Mouse (Mus musculus): ENCODE results near the gene Dlg2.

Gene Dlg2

GRCm38 (mm10) chr7:92439503-92440487 is 1963.3 kb downstream of the Dlg2 start:
- DNase-seq: no peak

GRCm38 (mm10) chr7:92441611-92442010 is 1965.1 kb downstream of the Dlg2 start:
- no peak for DNase-seq

- no peak for DNase-seq
Observed at GRCm38 (mm10) chr7:92442082-92442481, 1965.6 kb downstream of the Dlg2 start.

- no peak for DNase-seq
Observed at GRCm38 (mm10) chr7:92447938-92448337, 1971.5 kb downstream of the Dlg2 start.

- no peak for DNase-seq
Observed at GRCm38 (mm10) chr7:92448782-92449575, 1972.5 kb downstream of the Dlg2 start.

- DNase-seq: no peak
Observed at GRCm38 (mm10) chr7:92454176-92454575, 1977.7 kb downstream of the Dlg2 start.

- DNase-seq: no peak
Observed at GRCm38 (mm10) chr7:92455927-92456326, 1979.5 kb downstream of the Dlg2 start.

GRCm38 (mm10) chr7:92457791-92458190 is 1981.3 kb downstream of the Dlg2 start:
- no peak for DNase-seq

- DNase-seq: no peak
Observed at GRCm38 (mm10) chr7:92458308-92458707, 1981.8 kb downstream of the Dlg2 start.

- DNase-seq: no peak
Observed at GRCm38 (mm10) chr7:92460578-92460977, 1984.1 kb downstream of the Dlg2 start.

GRCm38 (mm10) chr7:92461256-92461655 is 1984.8 kb downstream of the Dlg2 start:
- no peak for DNase-seq

- DNase-seq: no peak
Observed at GRCm38 (mm10) chr7:92463080-92463877, 1986.8 kb downstream of the Dlg2 start.

- no peak for DNase-seq
Observed at GRCm38 (mm10) chr7:92464290-92464689, 1987.8 kb downstream of the Dlg2 start.

GRCm38 (mm10) chr7:92479143-92479542 is 2002.7 kb downstream of the Dlg2 start:
- DNase-seq: no peak

GRCm38 (mm10) chr7:92479748-92480147 is 2003.3 kb downstream of the Dlg2 start:
- DNase-seq: no peak

- DNase-seq: no peak
Observed at GRCm38 (mm10) chr7:92483346-92483745, 2006.9 kb downstream of the Dlg2 start.

GRCm38 (mm10) chr7:92485881-92486710 is 2009.6 kb downstream of the Dlg2 start:
- DNase-seq: no peak

- no peak for DNase-seq
Observed at GRCm38 (mm10) chr7:92486878-92487277, 2010.4 kb downstream of the Dlg2 start.

- no peak for DNase-seq
Observed at GRCm38 (mm10) chr7:92492262-92492661, 2015.8 kb downstream of the Dlg2 start.

GRCm38 (mm10) chr7:92493521-92493920 is 2017.0 kb downstream of the Dlg2 start:
- no peak for DNase-seq
